Mouse (Mus musculus): Measurements from ENCODE around the gene Dnajc27. TPM values are rescaled to one million over a fixed set of nuclear protein-coding genes. Genes with fewer than 3 reads are reported as not detected.
A peak's percentile ranks its signal among the peaks of the same experiment; 100 is the strongest.

The Dnajc27 gene
- polyA plus RNA-seq, 1 experiment from 2014 or later, result 7.5 TPM

GRCm38 (mm10) chr12:4083441-4083840 is 1.1 kb downstream of the Dnajc27 start:
- Histone ChIP-seq H3K4me3 (peak overlapping the region; percentile 65), H3K9me3 (replicated peaks) (no peaks in the 10 kb centered on the region), H3K4me1 (replicated peaks) (peaks cover 11% of the 10 kb centered on the region), H3K36me3 (peaks cover 9% of the 10 kb centered on the region; the same call in 1 of the 2 replicates), H3K27me3 (no peaks in the 10 kb centered on the region), H3K4me2 (peak overlapping the region; percentile 83), H3K27ac (peak overlapping the region; percentile 96), H3K9ac (no peak overlapping the region)
- 53% methylated on average over 8 of the region's 8 CpGs for WGBS
- no peak for ATAC-seq (replicated peaks; ENCODE audit: insufficient number of reproducible peaks, insufficient read depth, low FRiP score, low read depth)

GRCm38 (mm10) chr12:4107383-4107782 is 25.0 kb downstream of the Dnajc27 start:
- no peak overlapping the region for H3K27ac ChIP-seq
- 68% methylated on average over 4 of the region's 4 CpGs for WGBS
- peaks cover 33% of the 10 kb centered on the region for H3K36me3 ChIP-seq
- H3K4me3 ChIP-seq, result no peak overlapping the region
- no peaks in the 10 kb centered on the region for H3K9me3 ChIP-seq (replicated peaks)
- ATAC-seq (replicated peaks; ENCODE audit: insufficient number of reproducible peaks, insufficient read depth, low FRiP score, low read depth), result no peak
- H3K4me1 ChIP-seq (replicated peaks), result no peaks in the 10 kb centered on the region
- H3K9ac ChIP-seq, result no peak overlapping the region
- no peak overlapping the region for H3K4me2 ChIP-seq
- no peaks in the 10 kb centered on the region for H3K27me3 ChIP-seq

GRCm38 (mm10) chr12:4116132-4116531 is 33.7 kb downstream of the Dnajc27 start:
- H3K9me3 ChIP-seq (replicated peaks), result no peaks in the 10 kb centered on the region
- no peak for ATAC-seq (replicated peaks; ENCODE audit: insufficient number of reproducible peaks, insufficient read depth, low FRiP score, low read depth)

GRCm38 (mm10) chr12:4117136-4117535 is 34.8 kb downstream of the Dnajc27 start:
- H3K36me3 ChIP-seq, result no peaks in the 10 kb centered on the region
- no peaks in the 10 kb centered on the region for H3K9me3 ChIP-seq (replicated peaks)
- 0 out of 2 replicates have a peak overlapping the region, but pooled peaks have one; percentile 33 for H3K27ac ChIP-seq
- H3K4me1 ChIP-seq (replicated peaks), result peaks cover 17% of the 10 kb centered on the region
- WGBS, result 71% methylated on average over 3 of the region's 3 CpGs
- no peak overlapping the region for H3K4me2 ChIP-seq
- no peak overlapping the region for H3K4me3 ChIP-seq
- no peak for ATAC-seq (replicated peaks; ENCODE audit: insufficient number of reproducible peaks, insufficient read depth, low FRiP score, low read depth)
- H3K9ac ChIP-seq, result no peak overlapping the region
- no peaks in the 10 kb centered on the region for H3K27me3 ChIP-seq

More at GRCm38 (mm10) chr12:4116132-4116531, 33.7 kb downstream of the Dnajc27 start:
- Histone ChIP-seq H3K27ac (no peak overlapping the region), H3K4me3 (no peak overlapping the region), H3K27me3 (no peaks in the 10 kb centered on the region), H3K36me3 (no peaks in the 10 kb centered on the region), H3K4me2 (no peak overlapping the region), H3K4me1 (replicated peaks) (peaks cover 17% of the 10 kb centered on the region), H3K9ac (no peak overlapping the region)
- 42% methylated on average over 9 of the region's 9 CpGs for WGBS

- no peaks in the 10 kb centered on the region for H3K36me3 ChIP-seq
- no peaks in the 10 kb centered on the region for H3K27me3 ChIP-seq
- no peak overlapping the region for H3K9ac ChIP-seq
- no peak for ATAC-seq (replicated peaks; ENCODE audit: insufficient number of reproducible peaks, insufficient read depth, low FRiP score, low read depth)
- WGBS, result 46% methylated on average over 4 of the region's 4 CpGs
- no peak overlapping the region for H3K4me3 ChIP-seq
- peaks cover 17% of the 10 kb centered on the region for H3K4me1 ChIP-seq (replicated peaks)
- no peaks in the 10 kb centered on the region for H3K9me3 ChIP-seq (replicated peaks)
- H3K27ac ChIP-seq, result 0 out of 2 replicates have a peak overlapping the region, but pooled peaks have one; percentile 33
- no peak overlapping the region for H3K4me2 ChIP-seq
These were observed 35.2 kb downstream of the Dnajc27 start for GRCm38 (mm10) chr12:4117579-4117978.

- Histone ChIP-seq H3K4me1 (replicated peaks) (no peaks in the 10 kb centered on the region), H3K4me2 (no peak overlapping the region)
These were observed 45.0 kb downstream of the Dnajc27 start for GRCm38 (mm10) chr12:4127346-4127745.

GRCm38 (mm10) chr12:4132941-4133846 is 50.8 kb downstream of the Dnajc27 start, which contains the start of gene Adcy3:
TSS of gene Adcy3 (plus strand) at chr12:4133103.
- under 1% methylated on average over 75 of the region's 83 CpGs for WGBS
- peak; percentile 83 for ATAC-seq (replicated peaks; ENCODE audit: insufficient number of reproducible peaks, insufficient read depth, low FRiP score, low read depth)

More at GRCm38 (mm10) chr12:4127346-4127745, 45.0 kb downstream of the Dnajc27 start:
- Histone ChIP-seq H3K9me3 (replicated peaks) (no peaks in the 10 kb centered on the region), H3K36me3 (no peaks in the 10 kb centered on the region), H3K27me3 (no peaks in the 10 kb centered on the region; the same call in 1 of the 2 replicates), H3K4me3 (no peak overlapping the region), H3K27ac (no peak overlapping the region), H3K9ac (no peak overlapping the region)
- ATAC-seq (replicated peaks; ENCODE audit: insufficient number of reproducible peaks, insufficient read depth, low FRiP score, low read depth), result no peak
- WGBS, result 69% methylated on average over 7 of the region's 7 CpGs

GRCm38 (mm10) chr12:4133847-4134212 is 51.4 kb downstream of the Dnajc27 start:
- peak overlapping the region; percentile 98 for H3K4me2 ChIP-seq
- 0 out of 2 replicates have a peak, but pooled peaks have one; percentile 3 for ATAC-seq (replicated peaks; ENCODE audit: insufficient number of reproducible peaks, insufficient read depth, low FRiP score, low read depth)
- peaks cover 22% of the 10 kb centered on the region for H3K4me1 ChIP-seq (replicated peaks)
- H3K9ac ChIP-seq, result peak overlapping the region; percentile 66
- no peaks in the 10 kb centered on the region for H3K36me3 ChIP-seq
- H3K27ac ChIP-seq, result 0 out of 2 replicates have a peak overlapping the region, but pooled peaks have one; percentile 46
- 23% methylated on average over 11 of the region's 11 CpGs for WGBS
- peak overlapping the region; percentile 67 for H3K4me3 ChIP-seq
- no peaks in the 10 kb centered on the region for H3K9me3 ChIP-seq (replicated peaks)
- H3K27me3 ChIP-seq, result no peaks in the 10 kb centered on the region; the same call in 1 of the 2 replicates

More at GRCm38 (mm10) chr12:4132941-4133846, 50.8 kb downstream of the Dnajc27 start, which contains the start of gene Adcy3:
- Histone ChIP-seq H3K27me3 (no peaks in the 10 kb centered on the region; the same call in 1 of the 2 replicates), H3K4me3 (peak within 1 kb of the TSS; percentile 67), H3K4me1 (replicated peaks) (peaks cover 22% of the 10 kb centered on the region), H3K36me3 (no peaks in the 10 kb centered on the region), H3K27ac (peak within 1 kb of the TSS; percentile 46), H3K9me3 (replicated peaks) (no peaks in the 10 kb centered on the region), H3K4me2 (peak within 1 kb of the TSS; percentile 98), H3K9ac (peak within 1 kb of the TSS; percentile 66)

- no peak overlapping the region for H3K4me2 ChIP-seq
- no peaks in the 10 kb centered on the region for H3K36me3 ChIP-seq
These were observed 60.8 kb downstream of the Dnajc27 start for GRCm38 (mm10) chr12:4143179-4143578.

GRCm38 (mm10) chr12:4150936-4151335 is 68.6 kb downstream of the Dnajc27 start:
- Histone ChIP-seq H3K27me3 (no peaks in the 10 kb centered on the region), H3K9ac (no peak overlapping the region), H3K4me2 (no peak overlapping the region), H3K27ac (no peak overlapping the region), H3K9me3 (replicated peaks) (no peaks in the 10 kb centered on the region), H3K36me3 (no peaks in the 10 kb centered on the region), H3K4me3 (no peak overlapping the region), H3K4me1 (replicated peaks) (peaks cover 6% of the 10 kb centered on the region)
- 32% methylated on average over 2 of the region's 2 CpGs for WGBS
- ATAC-seq (replicated peaks; ENCODE audit: insufficient number of reproducible peaks, insufficient read depth, low FRiP score, low read depth), result no peak

More at GRCm38 (mm10) chr12:4143179-4143578, 60.8 kb downstream of the Dnajc27 start:
- Histone ChIP-seq H3K4me1 (replicated peaks) (peaks cover 11% of the 10 kb centered on the region), H3K4me3 (no peak overlapping the region), H3K9ac (no peak overlapping the region), H3K9me3 (replicated peaks) (no peaks in the 10 kb centered on the region), H3K27ac (no peak overlapping the region), H3K27me3 (no peaks in the 10 kb centered on the region)
- ATAC-seq (replicated peaks; ENCODE audit: insufficient number of reproducible peaks, insufficient read depth, low FRiP score, low read depth), result no peak
- WGBS, result 86% methylated on average over 5 of the region's 5 CpGs

- 82% methylated on average over 3 of the region's 3 CpGs for WGBS
- Histone ChIP-seq H3K9me3 (replicated peaks) (no peaks in the 10 kb centered on the region), H3K27me3 (no peaks in the 10 kb centered on the region), H3K4me2 (no peak overlapping the region), H3K27ac (no peak overlapping the region), H3K4me1 (replicated peaks) (peaks cover 6% of the 10 kb centered on the region), H3K4me3 (no peak overlapping the region), H3K9ac (no peak overlapping the region), H3K36me3 (no peaks in the 10 kb centered on the region)
- no peak for ATAC-seq (replicated peaks; ENCODE audit: insufficient number of reproducible peaks, insufficient read depth, low FRiP score, low read depth)
These were observed 69.6 kb downstream of the Dnajc27 start for GRCm38 (mm10) chr12:4151969-4152368.

All from heart, embryonic 15.5 days (tissue).